In genomic region chr1:164998621-164999020, GRCm38 (mm10) we compare ENCODE assay signal across 29 mouse cellular contexts.
DNase-seq lines count a peak whose midpoint lies in the region; ATAC-seq and TF ChIP-seq lines count a peak whose summit lies in the region.
"Had no signal": no experiment of that assay in that cellular context is flagged by ENCODE, and none has a peak within 500 bp of the region (broad histone marks: within the 10 kb centered on the region; RNA-seq: fewer than 3 reads in every experiment).

No protein-coding gene starts in this region.

- no peak overlapping the region for H3K4me2 ChIP-seq in embryonic facial prominence, embryonic 13.5 days
- no peak overlapping the region for H3K4me2 ChIP-seq in heart, embryonic 13.5 days
- H3K4me2 ChIP-seq in stomach, embryonic 14.5 days (replicated peaks; ENCODE audit: low read depth, low read length): no peak overlapping the region
- no peak overlapping the region for H3K4me2 ChIP-seq in stomach, postnatal 0 days (replicated peaks; ENCODE audit: low read depth)
- H3K4me2 ChIP-seq: embryonic facial prominence, embryonic 12.5 days; forebrain, embryonic 12.5 days; heart, embryonic 11.5 days; hindbrain, embryonic 15.5 days; limb, embryonic 12.5 days; liver, embryonic 12.5 days; midbrain, embryonic 11.5 days had no signal

- 67% methylated on average over 3 of the region's 3 CpGs for WGBS in embryonic facial prominence, embryonic 13.5 days
- WGBS in embryonic facial prominence, embryonic 10.5 days: 86% methylated on average over 3 of the region's 3 CpGs
- 74% methylated on average over 3 of the region's 3 CpGs for WGBS in heart, embryonic 13.5 days
- 86% methylated on average over 3 of the region's 3 CpGs for WGBS in stomach, embryonic 14.5 days
- WGBS in stomach, postnatal 0 days: 74% methylated on average over 3 of the region's 3 CpGs

- H3K9ac ChIP-seq in embryonic facial prominence, embryonic 13.5 days: no peak overlapping the region
- no peak overlapping the region for H3K9ac ChIP-seq in heart, embryonic 13.5 days
- no peak overlapping the region for H3K9ac ChIP-seq in stomach, embryonic 14.5 days (replicated peaks; ENCODE audit: low read depth, low read length)
- no peak overlapping the region for H3K9ac ChIP-seq in stomach, postnatal 0 days (ENCODE audit: low read length)
- H3K9ac ChIP-seq: embryonic facial prominence, embryonic 12.5 days; forebrain, embryonic 12.5 days; hindbrain, embryonic 15.5 days; limb, embryonic 12.5 days; liver, embryonic 12.5 days; liver, postnatal 0 days had no signal

- no peaks in the 10 kb centered on the region for H3K9me3 ChIP-seq in embryonic facial prominence, embryonic 13.5 days
- H3K9me3 ChIP-seq in embryonic facial prominence, embryonic 10.5 days: no peaks in the 10 kb centered on the region
- H3K9me3 ChIP-seq in heart, embryonic 13.5 days: no peaks in the 10 kb centered on the region
- no peaks in the 10 kb centered on the region for H3K9me3 ChIP-seq in stomach, embryonic 14.5 days (ENCODE audit: control insufficient read depth, low read depth, low read length)
- H3K9me3 ChIP-seq in stomach, postnatal 0 days (ENCODE audit: control insufficient read depth, low read length): no peaks in the 10 kb centered on the region
- H3K9me3 ChIP-seq: embryonic facial prominence, embryonic 12.5 days; forebrain, embryonic 12.5 days; hindbrain, embryonic 10.5 days; hindbrain, embryonic 15.5 days; limb, embryonic 12.5 days; liver, embryonic 12.5 days had no signal

- H3K36me3 ChIP-seq in embryonic facial prominence, embryonic 13.5 days: no peaks in the 10 kb centered on the region
- no peaks in the 10 kb centered on the region for H3K36me3 ChIP-seq in embryonic facial prominence, embryonic 10.5 days (replicated peaks)
- no peaks in the 10 kb centered on the region for H3K36me3 ChIP-seq in heart, embryonic 13.5 days
- no peaks in the 10 kb centered on the region for H3K36me3 ChIP-seq in stomach, embryonic 14.5 days (ENCODE audit: control insufficient read depth, insufficient read depth, low read length)
- no peaks in the 10 kb centered on the region for H3K36me3 ChIP-seq in stomach, postnatal 0 days (ENCODE audit: control insufficient read depth, insufficient read depth, low read length)
- H3K36me3 ChIP-seq: embryonic facial prominence, embryonic 12.5 days; forebrain, embryonic 12.5 days; hindbrain, embryonic 10.5 days; hindbrain, embryonic 15.5 days; limb, embryonic 12.5 days; liver, embryonic 12.5 days had no signal

- peaks cover 10% of the 10 kb centered on the region for H3K4me1 ChIP-seq in embryonic facial prominence, embryonic 13.5 days
- no peaks in the 10 kb centered on the region for H3K4me1 ChIP-seq in embryonic facial prominence, embryonic 10.5 days
- peaks cover 20% of the 10 kb centered on the region for H3K4me1 ChIP-seq in heart, embryonic 13.5 days
- peaks cover 9% of the 10 kb centered on the region; the same call in 1 of the 2 replicates for H3K4me1 ChIP-seq in stomach, embryonic 14.5 days (ENCODE audit: control insufficient read depth, insufficient read depth, low read length)
- H3K4me1 ChIP-seq in stomach, postnatal 0 days (replicated peaks; ENCODE audit: control insufficient read depth, insufficient read depth): peaks cover 3% of the 10 kb centered on the region; the same call in 1 of the 2 replicates
- H3K4me1 ChIP-seq: forebrain, embryonic 12.5 days; limb, embryonic 12.5 days; liver, embryonic 12.5 days had no signal

- 0 out of 2 replicates have a peak overlapping the region, but pooled peaks have one; percentile 9 for H3K27ac ChIP-seq in embryonic facial prominence, embryonic 13.5 days
- H3K27ac ChIP-seq in embryonic facial prominence, embryonic 10.5 days (replicated peaks): no peak overlapping the region
- H3K27ac ChIP-seq in heart, embryonic 13.5 days (replicated peaks): 0 out of 2 replicates have a peak overlapping the region, but pooled peaks have one; percentile 21
- H3K27ac ChIP-seq in stomach, embryonic 14.5 days (ENCODE audit: low read length): peak overlapping the region; percentile 12; the same call in 1 of the 2 replicates
- no peak overlapping the region for H3K27ac ChIP-seq in stomach, postnatal 0 days (replicated peaks)
- H3K27ac ChIP-seq: embryonic facial prominence, embryonic 12.5 days; forebrain, embryonic 12.5 days; hindbrain, embryonic 10.5 days; hindbrain, embryonic 15.5 days; limb, embryonic 12.5 days; liver, embryonic 12.5 days had no signal

- H3K27me3 ChIP-seq in embryonic facial prominence, embryonic 13.5 days: no peaks in the 10 kb centered on the region
- H3K27me3 ChIP-seq in embryonic facial prominence, embryonic 10.5 days (replicated peaks; ENCODE audit: low read depth, poor library complexity, severe bottlenecking): no peaks in the 10 kb centered on the region
- H3K27me3 ChIP-seq in heart, embryonic 13.5 days (replicated peaks): no peaks in the 10 kb centered on the region
- no peaks in the 10 kb centered on the region for H3K27me3 ChIP-seq in stomach, embryonic 14.5 days (ENCODE audit: control insufficient read depth, insufficient read depth, low read length)
- no peaks in the 10 kb centered on the region for H3K27me3 ChIP-seq in stomach, postnatal 0 days (ENCODE audit: control insufficient read depth, insufficient read depth, low read length)
- H3K27me3 ChIP-seq: CH12.LX; embryonic facial prominence, embryonic 12.5 days; forebrain, embryonic 12.5 days; hindbrain, embryonic 15.5 days; limb, embryonic 12.5 days; liver, embryonic 12.5 days had no signal

- no peak for TF ChIP-seq EP300 in stomach, postnatal 0 days (optimal IDR thresholded peaks at IDR 0.05)

- TF ChIP-seq CTCF in stomach, postnatal 0 days (IDR thresholded peaks at IDR 0.05; ENCODE audit: low read depth): no peak

- no peak for DNase-seq in embryonic facial prominence, embryonic 10.5 days (ENCODE audit: low spot score)
- no peak for DNase-seq in heart, postnatal 4 days
- DNase-seq in stomach, postnatal 0 days (ENCODE audit: low spot score): no peak
- no peak for DNase-seq in ovary, postnatal 10 days (ENCODE audit: low spot score)
- DNase-seq in urinary bladder, postnatal 36 days (ENCODE audit: low spot score in 2 of 2): no peak
- DNase-seq: adrenal gland, adult 8-10 months; cerebellum, adult 8-10 months; cerebellum, postnatal 25 days; kidney, adult 9 months; kidney, postnatal 10 days; layer of hippocampus, postnatal 36 days; liver, postnatal 0 days; lung, postnatal 36 days; right cerebral cortex, adult 18-20 months; thymus, postnatal 14 days had no signal

- no peak overlapping the region for H3K4me3 ChIP-seq in embryonic facial prominence, embryonic 13.5 days
- H3K4me3 ChIP-seq in embryonic facial prominence, embryonic 10.5 days: no peak overlapping the region
- H3K4me3 ChIP-seq in heart, embryonic 13.5 days: no peak overlapping the region
- no peak overlapping the region for H3K4me3 ChIP-seq in stomach, embryonic 14.5 days (ENCODE audit: low read depth, low read length)
- H3K4me3 ChIP-seq in stomach, postnatal 0 days (ENCODE audit: low read depth, low read length): no peak overlapping the region
- H3K4me3 ChIP-seq: embryonic facial prominence, embryonic 12.5 days; forebrain, embryonic 12.5 days; hindbrain, embryonic 10.5 days; hindbrain, embryonic 15.5 days; limb, embryonic 12.5 days; liver, embryonic 12.5 days had no signal

- ATAC-seq in embryonic facial prominence, embryonic 13.5 days (ENCODE audit: insufficient number of reproducible peaks, insufficient read depth, low FRiP score, low TSS enrichment, low read depth): no peak
- no peak for ATAC-seq in heart, embryonic 13.5 days (ENCODE audit: extremely low read depth, insufficient number of reproducible peaks, low FRiP score, low TSS enrichment)
- no peak for ATAC-seq in stomach, embryonic 14.5 days (ENCODE audit: insufficient number of reproducible peaks, insufficient read depth, low FRiP score, low read depth)
- no peak for ATAC-seq in stomach, postnatal 0 days (ENCODE audit: low FRiP score, low TSS enrichment)
- ATAC-seq: activated CD4-positive, CD25-positive, alpha-beta regulatory T cell, adult 4 months; liver, embryonic 12.5 days; liver, postnatal 0 days; midbrain, embryonic 16.5 days had no signal

Comparison
In these comparisons a context has a peak if more than half of its experiments do, and no peak if none do; other contexts are left out.
1. H3K27ac ChIP-seq: peak in embryonic facial prominence, embryonic 13.5 days (single experiment), heart, embryonic 13.5 days (single experiment) and stomach, embryonic 14.5 days (single experiment); none in embryonic facial prominence, embryonic 10.5 days (single experiment) and stomach, postnatal 0 days (single experiment).